Mouse (Mus musculus) myocyte (in vitro differentiated cells): Measurements from ENCODE around the gene Cgn.

ENCODE experiments used
- CEBPB ChIP-seq: IDR thresholded peaks from 2 replicates; pipeline ENCODE4 v1.6.1; 2011; ENCODE audit warnings: mild to moderate bottlenecking, moderate library complexity; ENCODE audit not compliant: poor library complexity, insufficient read depth, severe bottlenecking
- E2F4 ChIP-seq: IDR thresholded peaks from one replicate; pipeline ENCODE4 v1.6.1; 2011; ENCODE audit warnings: mild to moderate bottlenecking, control low read depth, moderate library complexity; ENCODE audit not compliant: insufficient read depth
- MAX ChIP-seq: IDR thresholded peaks from one replicate; pipeline ENCODE4 v1.6.1; 2011; ENCODE audit warnings: low read depth, mild to moderate bottlenecking, control low read depth
- MYOD1 ChIP-seq, 3 experiments: IDR thresholded peaks; one replicate each; pipeline ENCODE4 v1.6.1; 2011; ENCODE audit warnings: control low read depth in 2 of 3, low read depth in 2 of 3, mild to moderate bottlenecking in 2 of 3, moderate library complexity in 1 of 3; ENCODE audit not compliant: insufficient read length in 2 of 3, control insufficient read depth in 1 of 3
- MYOG ChIP-seq, 3 experiments: IDR thresholded peaks; one replicate each; pipeline ENCODE4 v1.6.1; 2011; ENCODE audit warnings: control low read depth in 2 of 3, low read depth in 2 of 3, mild to moderate bottlenecking in 2 of 3; ENCODE audit not compliant: insufficient read length in 2 of 3, control insufficient read depth in 1 of 3, insufficient read depth in 1 of 3
- POLR2A ChIP-seq: IDR thresholded peaks from one replicate; pipeline ENCODE4 v1.6.1; 2011; ENCODE audit warnings: low read depth, mild to moderate bottlenecking, control low read depth, moderate library complexity; ENCODE audit not compliant: insufficient read length
- POLR2AphosphoS2 ChIP-seq: IDR thresholded peaks from one replicate; pipeline ENCODE4 v1.6.1; 2011; ENCODE audit warnings: low read depth, control low read depth; ENCODE audit not compliant: insufficient read length
- REST ChIP-seq: IDR thresholded peaks from one replicate; pipeline ENCODE4 v1.6.1; 2011; ENCODE audit warnings: mild to moderate bottlenecking, control low read depth, moderate library complexity; ENCODE audit not compliant: insufficient read depth, insufficient read length
- SRF ChIP-seq: IDR thresholded peaks from one replicate; pipeline ENCODE4 v1.6.1; 2011; ENCODE audit warnings: low read depth; ENCODE audit not compliant: control insufficient read depth, insufficient read length
- TCF12 ChIP-seq: IDR thresholded peaks from one replicate; pipeline ENCODE4 v1.6.1; 2011; ENCODE audit warnings: mild to moderate bottlenecking, control low read depth; ENCODE audit not compliant: poor library complexity, insufficient read depth, severe bottlenecking
- TCF3 ChIP-seq: IDR thresholded peaks from one replicate; pipeline ENCODE4 v1.6.1; 2011; ENCODE audit warnings: low read depth, control low read depth; ENCODE audit not compliant: insufficient read length
- USF1 ChIP-seq: IDR thresholded peaks from one replicate; pipeline ENCODE4 v1.6.1; 2011; ENCODE audit warnings: low read depth, mild to moderate bottlenecking, control low read depth, moderate library complexity

- TF ChIP-seq POLR2A (peak; percentile 42), SRF (no peak), TCF12 (no peak), MAX (no peak), USF1 (no peak), E2F4 (no peak), MYOG (IDR thresholded peaks at IDR 0.05; ENCODE audit: control insufficient read depth in 1 of 3, insufficient read depth in 1 of 3, insufficient read length in 2 of 3, low read depth in 2 of 3) (no peak), CEBPB (no peak), TCF3 (no peak), POLR2AphosphoS2 (no peak), MYOD1 (IDR thresholded peaks at IDR 0.05; ENCODE audit: control insufficient read depth in 1 of 3, insufficient read length in 2 of 3, low read depth in 2 of 3) (no peak), REST (no peak)
These were observed 34.8 kb upstream of the Cgn start for GRCm38 (mm10) chr3:94821008-94821638.
